Mouse (Mus musculus): Measurements from ENCODE around the gene Otud7a.

GRCm38 (mm10) chr7:63620776-63621340 is 176.3 kb downstream of the Otud7a start:
- TF ChIP-seq POLR2A (IDR thresholded peaks at IDR 0.05; ENCODE audit: low read depth, low read length), result no peak
- TF ChIP-seq CTCF (IDR thresholded peaks at IDR 0.05; ENCODE audit: borderline replicate concordance, insufficient read depth, low read length), result no peak
